Mouse (Mus musculus) granulocyte monocyte progenitor cell, adult 5-6 weeks (primary cell): ENCODE data around the gene Ythdf2. TPM values are rescaled to one million over a fixed set of nuclear protein-coding genes. Genes with fewer than 3 reads are reported as not detected.
"Not testable (repeated sequence)": the region's sequence is repeated elsewhere in the genome, so short reads cannot be mapped to it uniquely, and the experiment has no call there.

Source experiments
- ATAC-seq: replicated peaks from 2 replicates; pipeline ENCODE4 v1.8.0; 2016; ENCODE audit warnings: mild to moderate bottlenecking, moderate TSS enrichment, inconsistent platforms; ENCODE audit not compliant: poor library complexity, severe bottlenecking
- total RNA-seq, 2 experiments: library from RNA; stranded (forward) in 1 of 2; stranded (reverse) in 1 of 2; fragments of 200-712, 200-1000 nt in 1 of 2; fragments of >200 nt in 1 of 2; fragmentation: Nextera tagmentation in 1 of 2; gene quantifications; 2 replicates each; pipeline ENCODE4 v1.2.3; 2014 to 2017

Gene Ythdf2
- total RNA-seq (2014; fragmentation: Nextera tagmentation): 55.2 and 65.3 TPM in 2 replicates
- 63.6 and 81.8 TPM in 2 replicates for total RNA-seq (2017)

- peak; percentile 91 for ATAC-seq
Observed at GRCm38 (mm10) chr4:132211953-132212734, at the start of gene Ythdf2. Gene Ythdf2, minus strand, starts transcription at chr4:132212303.

DNA sequence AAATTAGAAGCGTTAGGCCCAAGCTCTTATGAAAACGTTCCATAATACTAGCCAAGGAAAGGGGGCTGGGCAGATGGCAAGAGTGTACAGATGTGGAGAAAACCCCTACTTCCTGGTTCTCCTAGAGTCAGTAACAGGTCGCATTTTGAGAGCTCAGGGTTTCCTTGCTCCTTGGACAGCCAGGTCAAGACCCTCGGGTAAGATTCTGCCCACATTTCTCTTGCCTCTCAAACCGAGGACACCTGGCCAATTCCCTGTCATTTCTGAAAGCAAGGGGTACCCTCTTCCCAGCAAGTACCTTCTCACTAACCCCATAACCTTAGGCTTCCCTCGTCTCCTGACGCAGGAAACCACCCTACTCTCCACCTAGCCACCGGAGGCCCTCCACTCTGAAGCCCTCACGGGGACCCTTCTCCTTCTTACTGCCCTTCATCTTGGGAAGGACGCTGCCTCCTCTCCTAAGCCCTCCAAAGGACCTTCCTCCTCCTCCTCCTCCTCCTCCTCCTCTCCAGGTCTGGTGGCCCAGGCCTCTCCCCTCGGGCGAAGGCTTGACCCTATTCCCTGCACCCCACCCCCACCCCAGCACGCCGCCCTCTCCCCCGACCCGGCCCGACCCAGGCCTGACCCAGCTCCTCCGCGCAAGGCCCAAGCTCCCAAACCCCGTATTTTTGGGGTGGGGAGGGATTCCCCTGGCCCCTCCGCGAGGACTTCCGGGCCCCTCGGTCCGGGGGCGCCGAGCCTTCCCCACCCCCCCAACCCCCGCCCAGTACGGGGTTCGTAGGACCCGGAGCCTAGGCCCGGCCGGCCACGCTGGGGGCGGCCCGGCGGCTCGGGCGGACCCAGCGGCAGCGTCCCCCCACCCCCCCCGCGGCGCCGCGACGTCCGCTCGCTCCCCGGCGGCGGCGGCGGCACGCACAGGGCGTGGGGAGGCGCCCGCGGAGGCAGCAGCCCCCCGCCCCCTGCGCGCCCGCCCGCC, 48.6 kb upstream of the Ythdf2 start:
- peak; percentile 54 for ATAC-seq

- ATAC-seq: no peak
Observed at GRCm38 (mm10) chr4:132259248-132259647, 47.1 kb upstream of the Ythdf2 start.

DNA sequence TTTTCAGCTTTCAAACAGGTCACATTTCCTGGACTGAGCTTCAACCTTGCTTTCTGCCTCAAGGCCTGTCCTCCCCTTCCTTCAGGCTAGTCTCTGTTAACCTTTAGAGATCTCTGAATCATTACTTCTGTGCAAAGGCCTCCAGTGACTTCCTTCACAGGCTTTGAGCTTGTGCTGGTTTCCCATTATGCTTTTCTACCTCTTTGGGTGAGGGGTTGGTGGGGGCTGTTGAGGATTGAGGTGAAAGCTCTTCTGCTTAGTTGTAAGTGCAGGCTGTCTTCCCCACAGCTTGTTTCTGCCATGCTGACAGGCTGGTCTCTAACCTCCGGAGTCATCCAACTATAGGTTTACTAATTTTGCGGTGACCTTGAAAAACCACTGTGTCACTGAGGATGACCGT, 44.3 kb upstream of the Ythdf2 start:
- ATAC-seq: no peak

DNA sequence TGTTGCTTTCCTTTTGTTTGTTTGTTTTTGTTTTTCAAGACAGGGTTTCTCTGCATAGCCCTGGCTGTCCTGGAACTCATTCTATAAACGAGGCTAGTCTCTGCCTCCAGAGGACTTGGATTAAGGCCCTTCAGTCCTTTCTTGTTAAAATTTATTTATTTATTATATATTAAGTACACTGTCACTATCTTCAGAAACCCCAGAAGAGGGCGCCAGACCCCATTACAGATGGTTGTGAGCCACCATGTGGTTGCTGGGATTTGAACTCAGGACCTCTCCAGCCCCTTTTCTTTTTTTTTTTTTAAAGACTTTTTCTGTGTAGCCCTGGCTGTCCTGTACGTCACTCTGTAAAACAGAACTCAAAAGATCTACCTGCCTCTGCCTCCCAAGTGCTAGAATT, 42.9 kb upstream of the Ythdf2 start:
- ATAC-seq: no peak

GRCm38 (mm10) chr4:132253622-132254021, 41.5 kb upstream of the Ythdf2 start:
- ATAC-seq: no peak

DNA sequence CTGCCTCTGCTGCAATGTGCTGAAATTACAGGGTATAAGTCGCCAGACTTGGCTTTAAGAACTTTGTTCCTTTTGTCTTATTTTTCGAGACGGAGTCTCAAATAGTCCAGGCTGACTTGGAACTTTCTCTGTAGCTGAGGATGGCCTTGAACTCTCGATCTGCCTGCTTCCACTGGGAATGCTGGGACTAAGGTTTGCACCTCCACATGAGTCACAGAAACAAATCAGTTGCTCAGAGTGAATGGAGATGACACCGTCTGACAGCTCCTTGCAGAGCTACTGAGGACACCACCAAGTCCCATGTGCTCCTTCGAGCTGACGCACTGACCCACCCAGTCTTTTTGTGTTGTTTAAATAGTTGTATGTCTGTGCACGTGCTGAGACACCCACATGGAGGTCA, 41.0 kb upstream of the Ythdf2 start:
- no peak for ATAC-seq

GRCm38 (mm10) chr4:132251596-132251995, 39.5 kb upstream of the Ythdf2 start:
- ATAC-seq: no peak

DNA sequence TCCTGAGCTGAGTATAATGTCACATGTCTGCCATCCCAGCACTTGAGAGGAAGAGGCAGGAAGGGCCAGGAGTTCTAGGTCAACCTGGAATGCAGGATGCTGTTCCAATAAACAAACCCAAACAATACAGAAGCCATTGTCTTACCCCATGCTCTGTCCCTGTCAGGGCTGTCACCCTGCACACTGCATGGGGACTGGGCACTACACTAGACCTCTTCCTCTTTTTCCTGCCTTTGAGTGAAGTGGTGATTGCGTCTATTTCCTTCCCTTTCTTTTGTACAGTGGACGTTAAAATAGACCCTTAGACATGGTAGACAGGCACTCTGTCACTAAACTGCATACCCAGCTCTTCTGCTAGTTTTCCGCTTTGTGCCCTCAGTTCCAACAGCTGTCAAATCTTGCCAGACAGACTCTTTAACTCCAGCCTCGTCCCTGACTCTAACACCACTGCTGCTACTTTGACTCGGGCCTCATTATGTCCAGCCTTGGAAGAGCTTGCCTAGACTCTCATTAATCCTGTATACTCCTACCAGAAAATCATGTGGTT, 35.4 kb upstream of the Ythdf2 start:
- ATAC-seq: peak; percentile 98

DNA sequence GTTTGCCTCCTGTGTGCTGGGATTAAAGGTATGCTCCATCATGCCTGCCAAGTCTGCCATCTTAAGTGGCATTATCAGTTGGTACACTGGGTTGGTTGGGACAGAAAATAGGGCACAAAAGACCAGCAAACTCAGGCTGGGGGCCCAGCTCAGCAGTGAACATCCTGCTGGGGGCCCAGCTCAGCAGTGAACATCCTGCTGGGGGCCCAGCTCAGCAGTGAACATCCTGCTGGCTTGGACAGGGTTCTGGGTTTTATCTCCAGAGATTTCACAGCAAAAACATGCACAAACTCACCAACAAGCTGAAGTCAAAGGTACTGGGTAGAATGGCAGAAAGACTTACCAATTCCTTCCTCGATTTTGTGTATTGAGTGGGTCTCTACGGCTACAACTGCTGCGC, 33.5 kb upstream of the Ythdf2 start:
- ATAC-seq: no peak

DNA sequence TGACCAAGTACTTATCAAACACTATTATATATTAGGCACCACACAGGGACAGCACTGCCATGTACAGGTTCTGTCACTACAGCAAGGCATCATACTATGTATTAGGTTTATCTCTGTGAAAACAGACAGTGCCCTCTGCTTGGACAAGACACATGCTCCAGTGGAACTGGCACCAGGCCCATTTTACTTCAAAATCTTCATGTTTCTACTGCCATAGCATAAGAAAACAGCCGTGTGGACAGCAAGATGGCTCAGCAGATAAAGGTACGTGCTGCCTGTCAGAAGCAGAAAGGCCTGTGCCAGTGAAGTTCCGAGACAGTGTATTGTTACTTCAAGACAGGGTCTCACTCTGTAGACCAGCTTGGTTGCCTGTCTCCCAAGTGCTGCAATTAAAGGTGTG, 29.1 kb upstream of the Ythdf2 start:
- ATAC-seq: no peak

DNA sequence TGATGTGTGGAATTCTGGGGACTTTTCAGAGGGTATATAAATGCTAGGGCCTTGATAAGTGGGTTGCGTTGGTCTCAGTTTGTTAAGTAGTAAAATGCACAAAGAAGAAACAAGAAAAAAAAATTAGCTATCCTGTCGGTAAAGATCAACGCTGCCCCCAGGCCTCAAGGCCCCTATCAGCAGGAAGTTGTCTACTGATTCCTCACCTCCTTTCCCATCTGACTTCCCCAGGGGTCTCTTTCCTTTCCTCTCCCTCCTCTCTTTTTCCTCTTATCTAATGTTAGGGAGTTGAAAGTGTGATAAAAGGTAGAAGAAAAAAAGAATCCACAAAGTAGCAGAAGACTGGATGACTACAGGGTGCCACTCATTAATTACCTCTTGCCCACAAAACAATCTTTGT, 28.3 kb upstream of the Ythdf2 start:
- ATAC-seq: no peak

- ATAC-seq: no peak
Observed at GRCm38 (mm10) chr4:132238356-132238755, 26.3 kb upstream of the Ythdf2 start.

DNA sequence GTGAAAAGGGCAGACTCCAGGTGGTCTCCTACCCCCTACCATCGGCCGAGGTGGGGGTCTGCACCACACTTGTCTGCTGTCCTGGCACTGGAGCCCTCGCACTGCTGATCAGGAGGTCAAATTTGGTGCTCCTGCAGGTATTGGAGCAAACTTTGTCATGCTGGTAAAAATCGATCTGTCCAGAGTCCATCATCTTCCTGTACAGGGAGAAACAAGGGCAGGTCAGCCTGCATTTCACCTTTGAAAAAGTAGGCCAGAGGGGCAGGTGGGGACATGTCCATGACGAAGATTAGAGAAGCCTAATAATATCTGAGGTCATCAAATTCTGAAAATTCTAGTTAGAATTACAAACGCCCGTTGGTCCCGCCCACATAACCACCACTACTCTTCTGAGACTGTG, 22.6 kb upstream of the Ythdf2 start:
- no peak for ATAC-seq

- no peak for ATAC-seq
Observed at GRCm38 (mm10) chr4:132230422-132230821, 18.3 kb upstream of the Ythdf2 start.

DNA sequence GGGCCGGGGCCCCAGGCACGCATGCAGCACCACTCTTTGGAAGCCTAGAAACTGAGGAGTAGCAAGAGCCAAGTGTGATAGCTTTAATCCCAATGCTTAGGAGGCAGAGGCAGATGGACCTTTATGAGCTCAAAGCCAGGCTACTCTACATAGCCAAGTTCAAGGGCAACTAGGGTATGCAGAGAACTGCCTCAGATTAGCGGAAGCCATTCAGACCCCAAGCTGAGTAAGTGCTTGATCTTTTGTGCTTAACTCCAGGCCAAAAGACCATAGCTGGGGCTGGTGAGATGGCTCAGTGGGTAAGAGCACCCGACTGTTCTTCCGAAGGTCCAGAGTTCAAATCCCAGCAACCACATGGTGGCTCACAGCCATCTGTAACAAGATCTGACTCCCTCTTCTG, 9.9 kb upstream of the Ythdf2 start:
- ATAC-seq: not testable (repeated sequence)

DNA sequence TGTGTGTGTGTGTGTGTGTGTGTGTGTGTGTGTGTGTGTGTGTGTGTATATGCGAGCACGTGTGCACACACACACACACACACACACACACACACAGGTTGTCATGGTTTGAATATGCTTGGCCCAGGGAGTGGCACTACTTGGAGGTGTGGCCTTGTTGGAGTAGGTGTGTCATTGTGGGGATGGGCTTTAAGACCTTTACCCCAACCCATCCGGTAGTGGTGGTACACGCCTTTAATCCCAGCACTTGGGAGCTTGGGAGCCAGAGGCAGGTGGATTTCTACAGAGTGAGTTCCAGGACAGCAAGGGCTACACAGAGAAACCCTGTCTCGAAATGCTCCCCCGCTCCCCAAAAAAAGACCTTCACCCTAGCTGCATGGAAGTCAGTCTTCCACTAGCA, 6.3 kb upstream of the Ythdf2 start:
- not testable (repeated sequence) for ATAC-seq

GRCm38 (mm10) chr4:132217781-132218180, 5.7 kb upstream of the Ythdf2 start:
- 0 out of 2 replicates have a peak, but pooled peaks have one; percentile 8 for ATAC-seq

GRCm38 (mm10) chr4:132216602-132217001, 4.5 kb upstream of the Ythdf2 start:
- ATAC-seq: no peak

GRCm38 (mm10) chr4:132214847-132215246, 2.7 kb upstream of the Ythdf2 start:
- ATAC-seq: peak; percentile 57
